Mouse (Mus musculus) forelimb bud, embryonic 11.5 days (tissue): ENCODE measurements at regions not wholly inside any gene's neighbourhood (a gene's known extent, or its start where the extent isn't known, plus 50 kb on each side); places are given as distances from the start of the nearest gene placed in this dataset.

ENCODE experiments used
- DNase-seq: peaks from one replicate; pipeline ENCODE4 v3.0.0-alpha.2; 2012; ENCODE audit warnings: low read depth, low spot score

- DNase-seq = no peak
These were observed 259.1 kb upstream of the Prok2 start for GRCm38 (mm10) chr6:99985322-99985721.

- DNase-seq = no peak
These were observed 258.6 kb upstream of the Prok2 start for GRCm38 (mm10) chr6:99984856-99985224.

- no peak for DNase-seq
These were observed 258.1 kb upstream of the Prok2 start for GRCm38 (mm10) chr6:99984057-99984855.

GRCm38 (mm10) chr6:99979614-99980013, 253.4 kb upstream of the Prok2 start:
- no peak for DNase-seq

- DNase-seq = no peak
These were observed 252.1 kb upstream of the Prok2 start for GRCm38 (mm10) chr6:99978164-99978746.

- no peak for DNase-seq
These were observed 250.0 kb upstream of the Prok2 start for GRCm38 (mm10) chr6:99976144-99976543.

GRCm38 (mm10) chr6:99975486-99975885, 249.3 kb upstream of the Prok2 start:
- DNase-seq = no peak

- no peak for DNase-seq
These were observed 248.3 kb upstream of the Prok2 start for GRCm38 (mm10) chr6:99974464-99974863.

GRCm38 (mm10) chr6:99971376-99971775, 245.2 kb upstream of the Prok2 start:
- no peak for DNase-seq

GRCm38 (mm10) chr6:99968889-99969288, 242.7 kb upstream of the Prok2 start:
- no peak for DNase-seq

GRCm38 (mm10) chr6:99967465-99967864, 241.3 kb upstream of the Prok2 start:
- no peak for DNase-seq

- no peak for DNase-seq
These were observed 238.3 kb upstream of the Prok2 start for GRCm38 (mm10) chr6:99964540-99964939.

- no peak for DNase-seq
These were observed 237.8 kb upstream of the Prok2 start for GRCm38 (mm10) chr6:99964007-99964406.

GRCm38 (mm10) chr6:99959371-99959770, 233.2 kb upstream of the Prok2 start:
- DNase-seq = no peak

- DNase-seq = no peak
These were observed 228.9 kb upstream of the Prok2 start for GRCm38 (mm10) chr6:99954832-99955830.

- DNase-seq = no peak
These were observed 228.0 kb upstream of the Prok2 start for GRCm38 (mm10) chr6:99953980-99954776.

GRCm38 (mm10) chr6:99950811-99951210, 224.6 kb upstream of the Prok2 start:
- no peak for DNase-seq

- no peak for DNase-seq
These were observed 220.7 kb upstream of the Prok2 start for GRCm38 (mm10) chr6:99946917-99947316.

GRCm38 (mm10) chr6:99946481-99946880, 220.3 kb upstream of the Prok2 start:
- no peak for DNase-seq

- DNase-seq = no peak
These were observed 219.5 kb upstream of the Prok2 start for GRCm38 (mm10) chr6:99945691-99946090.

- no peak for DNase-seq
These were observed 216.8 kb upstream of the Prok2 start for GRCm38 (mm10) chr6:99942958-99943357.
